Mouse (Mus musculus): ENCODE measurements around the gene Ak5.

- no peak for TF ChIP-seq POLR2A (IDR thresholded peaks at IDR 0.05; ENCODE audit: control insufficient read depth, low read depth, low read length)
- no peak for TF ChIP-seq CTCF (IDR thresholded peaks at IDR 0.05; ENCODE audit: control insufficient read depth, insufficient read depth, insufficient replicate concordance, low read depth, low read length)
These were observed 221.2 kb downstream of the Ak5 start for GRCm38 (mm10) chr3:152446966-152447365.

Measured in testis, adult 2 months (tissue).